ENCODE assay signal across 8 mouse cellular contexts in the genomic region with DNA sequence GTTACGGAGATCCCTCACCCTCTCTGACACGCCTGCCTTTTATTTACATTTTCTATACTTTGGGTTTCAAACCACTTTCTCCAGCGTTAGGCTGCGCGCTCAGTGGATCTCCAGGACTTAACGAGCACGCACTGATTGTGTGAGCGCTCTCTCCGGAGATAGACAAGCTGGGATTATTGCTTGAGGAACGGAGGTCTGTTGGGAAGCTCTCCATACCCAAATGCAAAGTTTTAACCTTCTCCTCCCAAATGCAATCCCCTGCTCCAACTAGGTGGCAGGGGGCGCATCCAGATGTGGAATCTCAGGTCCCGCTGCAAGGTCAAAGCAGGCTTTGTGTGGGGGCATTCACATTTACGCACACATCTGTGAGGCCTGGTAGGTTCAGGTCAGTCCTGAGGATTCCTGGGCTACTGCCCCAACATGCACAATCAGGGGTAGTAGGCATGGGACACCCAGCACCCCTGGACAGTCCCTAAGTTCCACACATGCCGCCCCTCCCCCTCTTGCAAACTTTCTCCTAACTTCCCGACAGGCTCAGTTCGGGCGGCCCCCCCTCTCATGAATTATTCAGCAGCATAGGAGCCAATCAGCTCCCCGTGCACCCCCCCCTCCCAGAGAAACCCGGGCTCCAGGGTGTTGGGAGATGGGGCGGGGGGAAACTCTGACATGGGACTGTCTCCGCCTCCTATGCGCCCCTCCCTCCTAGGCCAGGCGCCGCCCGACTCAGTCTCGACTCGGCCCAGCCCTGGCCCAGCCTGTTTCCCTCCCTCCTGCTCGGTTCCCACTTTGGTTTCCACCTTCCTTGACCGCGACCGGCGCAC. TPM values are rescaled to one million over a fixed set of nuclear protein-coding genes. Genes with fewer than 3 reads are reported as not detected.
DNase-seq lines count a peak whose midpoint lies in the region; ATAC-seq and TF ChIP-seq lines count a peak whose summit lies in the region.

A gene (plus strand): TSS at position 726 of the 821 bp plus-strand sequence.

- peaks cover 13% of the 10 kb centered on the region for H3K79me2 ChIP-seq in liver, adult 2 months (ENCODE audit: control insufficient read depth, insufficient read depth, low read length)

- H3K27me3 ChIP-seq in heart, embryonic 11.5 days (ENCODE audit: control insufficient read depth, insufficient read depth, low read length) = no peaks in the 10 kb centered on the region
- no peaks in the 10 kb centered on the region for H3K27me3 ChIP-seq in kidney, embryonic 14.5 days (ENCODE audit: control insufficient read depth, insufficient read depth, low read length)
- H3K27me3 ChIP-seq in liver, adult 2 months (ENCODE audit: control insufficient read depth, insufficient read depth, low read length) = no peaks in the 10 kb centered on the region

- WGBS in heart, embryonic 11.5 days (ENCODE audit: insufficient replicate concordance) = 2% methylated on average over 32 of the region's 32 CpGs
- WGBS in kidney, embryonic 14.5 days = under 1% methylated on average over 32 of the region's 32 CpGs
- under 1% methylated on average over 32 of the region's 32 CpGs for WGBS in liver, adult 2 months

- H3K4me2 ChIP-seq in heart, embryonic 11.5 days = peak within 1 kb of the TSS; percentile 90
- peak within 1 kb of the TSS; percentile 66 for H3K4me2 ChIP-seq in kidney, embryonic 14.5 days (replicated peaks; ENCODE audit: low read depth, low read length)

- H3K36me3 ChIP-seq in heart, embryonic 11.5 days (ENCODE audit: control insufficient read depth, insufficient read depth, low read length) = peaks cover 9% of the 10 kb centered on the region
- H3K36me3 ChIP-seq in kidney, embryonic 14.5 days (ENCODE audit: control insufficient read depth, insufficient read depth, low read length) = peaks cover 12% of the 10 kb centered on the region
- no peaks in the 10 kb centered on the region for H3K36me3 ChIP-seq in liver, adult 2 months (ENCODE audit: control insufficient read depth, insufficient read depth, low read length)

- TF ChIP-seq CTCF in liver, adult 2 months (IDR thresholded peaks at IDR 0.05; ENCODE audit: low read depth, low read length) = no peak

- H3K27ac ChIP-seq in heart, embryonic 11.5 days (ENCODE audit: low read depth, low read length) = peak within 1 kb of the TSS; percentile 96
- H3K27ac ChIP-seq in kidney, embryonic 14.5 days (ENCODE audit: low read depth, low read length) = peak within 1 kb of the TSS; percentile 96
- peak within 1 kb of the TSS; percentile 81 for H3K27ac ChIP-seq in liver, adult 2 months (replicated peaks; ENCODE audit: insufficient read depth, low read depth, low read length)

- peaks cover 25% of the 10 kb centered on the region for H3K4me1 ChIP-seq in heart, embryonic 11.5 days (ENCODE audit: control insufficient read depth, insufficient read depth, low read length)
- H3K4me1 ChIP-seq in kidney, embryonic 14.5 days (ENCODE audit: control insufficient read depth, insufficient read depth, low read length) = peaks cover 38% of the 10 kb centered on the region; the same call in 1 of the 2 replicates
- H3K4me1 ChIP-seq in liver, adult 2 months (ENCODE audit: control insufficient read depth, insufficient read depth, low read length) = peaks cover 11% of the 10 kb centered on the region

- H3K9me3 ChIP-seq in heart, embryonic 11.5 days (replicated peaks; ENCODE audit: control insufficient read depth, low read length) = no peaks in the 10 kb centered on the region
- no peaks in the 10 kb centered on the region for H3K9me3 ChIP-seq in kidney, embryonic 14.5 days (ENCODE audit: control insufficient read depth, low read length)

- peak; percentile 39 for DNase-seq in thymus, postnatal 14 days
- DNase-seq in thymus, postnatal 4 days = no peak
- DNase-seq in fibroblast of lung, adult 2 months (ENCODE audit: low read depth) = peak; percentile 88
- peak; percentile 81 for DNase-seq in liver, adult 2 months (ENCODE audit: extremely low read depth, low read depth, low spot score)
- DNase-seq in neural tube, embryonic 10.5 days (ENCODE audit: extremely low spot score, low spot score) = peak; percentile 94
- peak; percentile 90 for DNase-seq in testis, postnatal 14 days (ENCODE audit: low spot score)

- TF ChIP-seq POLR2A in liver, adult 2 months (IDR thresholded peaks at IDR 0.05; ENCODE audit: extremely low read depth, insufficient read depth, low read length) = peak; percentile 90

- peak within 1 kb of the TSS; percentile 88 for H3K9ac ChIP-seq in heart, embryonic 11.5 days (ENCODE audit: low read depth, low read length)
- H3K9ac ChIP-seq in kidney, embryonic 14.5 days (ENCODE audit: low read depth, low read length) = peak within 1 kb of the TSS; percentile 96
- H3K9ac ChIP-seq in liver, adult 2 months (ENCODE audit: low read depth, low read length) = peak within 1 kb of the TSS; percentile 88

- peak; percentile 93 for ATAC-seq in heart, embryonic 11.5 days (replicated peaks; ENCODE audit: insufficient number of reproducible peaks, low FRiP score, low TSS enrichment)
- peak; percentile 94 for ATAC-seq in kidney, embryonic 14.5 days (ENCODE audit: low FRiP score, low TSS enrichment)

- peak within 1 kb of the TSS; percentile 78 for H3K4me3 ChIP-seq in heart, embryonic 11.5 days (ENCODE audit: low read depth, low read length)
- H3K4me3 ChIP-seq in kidney, embryonic 14.5 days (ENCODE audit: low read length) = peak within 1 kb of the TSS; percentile 87
- H3K4me3 ChIP-seq in liver, adult 2 months (ENCODE audit: insufficient read depth, low read depth, low read length) = peak within 1 kb of the TSS; percentile 76

RNA-seq across cellular contexts. Expression of the gene that starts here (rescaled TPM):
- 27.3 and 35.6 TPM in 2 replicates for polyA plus RNA-seq in heart, embryonic 11.5 days (2014; fragmentation: Nextera tagmentation; extraction: Ambion mirVana)
- 30.9 and 58.9 TPM in 2 replicates for polyA plus RNA-seq in kidney, embryonic 14.5 days (2014; fragmentation: Nextera tagmentation; extraction: Ambion mirVana)
- 10.8 and 15.5 TPM in 2 replicates for total RNA-seq in liver, adult 2 months (2014; rRNA removed)
- polyA plus RNA-seq in liver, adult 2 months (2012; rRNA removed) = 14.0 and 14.1 TPM in 2 replicates
